Mouse (Mus musculus) limb, embryonic 12.5 days (tissue): ENCODE results near the gene Rprd1b. TPM values are rescaled to one million over a fixed set of nuclear protein-coding genes. Genes with fewer than 3 reads are reported as not detected.

Experiments
- ATAC-seq: fragments of 200-750 bp; cut with Nextera tagmentation; 2 replicates; pipeline ENCODE4 v1.8.0; 2017; ENCODE audit warnings: low read depth, moderate TSS enrichment; ENCODE audit not compliant: insufficient number of reproducible peaks, insufficient read depth, low FRiP score, low TSS enrichment
- H3K27ac ChIP-seq: fragments of 300-500 bp; sonication (generic); 2 replicates; pipeline ENCODE4 v1.5.1; 2016; ENCODE audit warnings: mild to moderate bottlenecking, moderate library complexity
- H3K27me3 ChIP-seq: fragments of 300-500 bp; sonication (generic); 2 replicates; pipeline ENCODE4 v1.6.1; 2016; ENCODE audit warnings: mild to moderate bottlenecking, moderate library complexity
- H3K36me3 ChIP-seq: fragments of 300-500 bp; sonication (generic); 2 replicates; pipeline ENCODE4 v1.6.1; 2016; ENCODE audit warnings: mild to moderate bottlenecking, moderate library complexity
- H3K4me1 ChIP-seq: fragments of 300-500 bp; sonication (generic); replicated peaks from 2 replicates; pipeline ENCODE4 v1.6.1; 2016
- H3K4me2 ChIP-seq: fragments of 300-500 bp; sonication (generic); 2 replicates; pipeline ENCODE4 v1.6.1; 2016; ENCODE audit warnings: mild to moderate bottlenecking, moderate library complexity
- H3K4me3 ChIP-seq: fragments of 300-500 bp; sonication (generic); replicated peaks from 2 replicates; pipeline ENCODE4 v1.5.1; 2016; ENCODE audit warnings: mild to moderate bottlenecking
- H3K9ac ChIP-seq: fragments of 300-500 bp; sonication (generic); replicated peaks from 2 replicates; pipeline ENCODE4 v1.6.1; 2016; ENCODE audit warnings: mild to moderate bottlenecking, moderate library complexity
- H3K9me3 ChIP-seq: fragments of 300-500 bp; sonication (generic); 2 replicates; pipeline ENCODE4 v1.6.1; 2016; ENCODE audit warnings: mild to moderate bottlenecking, moderate library complexity
- WGBS: fragments of 180-500 bp; shearing (Covaris S2); methylation state at CpG from one replicate; pipeline ENCODE4 v1.1.7; 2016; 5-methylcytosine and 5-hydroxymethylcytosine counted together
- polyA plus RNA-seq: library from polyadenylated mRNA; unstranded; fragments of >200 nt; fragmentation: Nextera tagmentation; extraction: Ambion mirVana; gene quantifications from 2 replicates; pipeline ENCODE4 v1.2.1, GENCODE M21; 2016

The Rprd1b gene
- polyA plus RNA-seq, 1 experiment from 2014 or later, result 57.1 TPM

- Histone ChIP-seq H3K9ac (no peak overlapping the region), H3K9me3 (no peaks in the 10 kb centered on the region), H3K36me3 (no peaks in the 10 kb centered on the region), H3K4me3 (no peak overlapping the region), H3K27ac (no peak overlapping the region), H3K4me2 (no peak overlapping the region), H3K27me3 (no peaks in the 10 kb centered on the region), H3K4me1 (no peaks in the 10 kb centered on the region; the same call in 1 of the 2 replicates)
- no peak for ATAC-seq
- 82% methylated on average over 4 of the region's 4 CpGs for WGBS
Observed at GRCm38 (mm10) chr2:158165776-158166175, 137.5 kb downstream of the Rprd1b start.

GRCm38 (mm10) chr2:158166628-158167027 is 138.3 kb downstream of the Rprd1b start:
- Histone ChIP-seq H3K4me3 (no peak overlapping the region), H3K27ac (no peak overlapping the region), H3K4me2 (no peak overlapping the region), H3K27me3 (no peaks in the 10 kb centered on the region), H3K36me3 (no peaks in the 10 kb centered on the region), H3K9me3 (no peaks in the 10 kb centered on the region), H3K9ac (no peak overlapping the region), H3K4me1 (no peaks in the 10 kb centered on the region; the same call in 1 of the 2 replicates)
- 81% methylated on average over 7 of the region's 7 CpGs for WGBS
- ATAC-seq, result no peak

- no peaks in the 10 kb centered on the region for H3K9me3 ChIP-seq
- no peaks in the 10 kb centered on the region; the same call in 1 of the 2 replicates for H3K4me1 ChIP-seq
- no peak overlapping the region for H3K4me3 ChIP-seq
- no peak overlapping the region for H3K27ac ChIP-seq
- no peak overlapping the region for H3K4me2 ChIP-seq
- WGBS, result 82% methylated on average over 9 of the region's 9 CpGs
- H3K9ac ChIP-seq, result no peak overlapping the region
- no peaks in the 10 kb centered on the region for H3K27me3 ChIP-seq
- no peaks in the 10 kb centered on the region for H3K36me3 ChIP-seq
- no peak for ATAC-seq
Observed at GRCm38 (mm10) chr2:158167496-158168205, 139.4 kb downstream of the Rprd1b start.

GRCm38 (mm10) chr2:158168741-158169211 is 140.5 kb downstream of the Rprd1b start:
- no peaks in the 10 kb centered on the region; the same call in 1 of the 2 replicates for H3K4me1 ChIP-seq
- H3K4me3 ChIP-seq, result no peak overlapping the region
- no peak overlapping the region for H3K4me2 ChIP-seq
- H3K36me3 ChIP-seq, result no peaks in the 10 kb centered on the region
- H3K9me3 ChIP-seq, result no peaks in the 10 kb centered on the region
- H3K27ac ChIP-seq, result no peak overlapping the region
- 71% methylated on average over 8 of the region's 8 CpGs for WGBS
- H3K27me3 ChIP-seq, result no peaks in the 10 kb centered on the region
- H3K9ac ChIP-seq, result no peak overlapping the region
- ATAC-seq, result no peak

- Histone ChIP-seq H3K27me3 (no peaks in the 10 kb centered on the region), H3K9ac (no peak overlapping the region), H3K4me2 (no peak overlapping the region), H3K4me1 (no peaks in the 10 kb centered on the region; the same call in 1 of the 2 replicates), H3K9me3 (no peaks in the 10 kb centered on the region), H3K27ac (no peak overlapping the region), H3K36me3 (no peaks in the 10 kb centered on the region), H3K4me3 (no peak overlapping the region)
- 73% methylated on average over 6 of the region's 6 CpGs for WGBS
- ATAC-seq, result no peak
Observed at GRCm38 (mm10) chr2:158169351-158169750, 141.1 kb downstream of the Rprd1b start.

- H3K4me2 ChIP-seq, result no peak overlapping the region
- no peaks in the 10 kb centered on the region; the same call in 1 of the 2 replicates for H3K4me1 ChIP-seq
- H3K4me3 ChIP-seq, result no peak overlapping the region
- H3K9me3 ChIP-seq, result no peaks in the 10 kb centered on the region
- ATAC-seq, result no peak
- H3K36me3 ChIP-seq, result no peaks in the 10 kb centered on the region
- no peak overlapping the region for H3K27ac ChIP-seq
- no peak overlapping the region for H3K9ac ChIP-seq
- 84% methylated on average over 7 of the region's 7 CpGs for WGBS
- no peaks in the 10 kb centered on the region for H3K27me3 ChIP-seq
Observed at GRCm38 (mm10) chr2:158169771-158170170, 141.5 kb downstream of the Rprd1b start.

- Histone ChIP-seq H3K4me2 (no peak overlapping the region), H3K4me1 (no peaks in the 10 kb centered on the region; the same call in 1 of the 2 replicates), H3K9ac (no peak overlapping the region), H3K27me3 (no peaks in the 10 kb centered on the region), H3K9me3 (no peaks in the 10 kb centered on the region), H3K36me3 (no peaks in the 10 kb centered on the region), H3K4me3 (no peak overlapping the region), H3K27ac (no peak overlapping the region)
- WGBS, result 89% methylated on average over 2 of the region's 2 CpGs
- no peak for ATAC-seq
Observed at GRCm38 (mm10) chr2:158170394-158170793, 142.1 kb downstream of the Rprd1b start.

- H3K36me3 ChIP-seq, result no peaks in the 10 kb centered on the region
- peaks cover 6% of the 10 kb centered on the region; the same call in 1 of the 2 replicates for H3K27me3 ChIP-seq
- no peaks in the 10 kb centered on the region for H3K9me3 ChIP-seq
- no peak overlapping the region for H3K4me3 ChIP-seq
- H3K4me2 ChIP-seq, result no peak overlapping the region
- H3K9ac ChIP-seq, result no peak overlapping the region
- no peak overlapping the region for H3K27ac ChIP-seq
- ATAC-seq, result no peak
- peaks cover 8% of the 10 kb centered on the region for H3K4me1 ChIP-seq
- WGBS, result 83% methylated on average over 5 of the region's 5 CpGs
Observed at GRCm38 (mm10) chr2:158174438-158174837, 146.1 kb downstream of the Rprd1b start.

- Histone ChIP-seq H3K4me2 (no peak overlapping the region), H3K4me1 (peaks cover 13% of the 10 kb centered on the region), H3K36me3 (no peaks in the 10 kb centered on the region), H3K27me3 (peaks cover 11% of the 10 kb centered on the region; the same call in 1 of the 2 replicates), H3K4me3 (no peak overlapping the region), H3K9me3 (no peaks in the 10 kb centered on the region), H3K27ac (no peak overlapping the region), H3K9ac (no peak overlapping the region)
- WGBS, result 83% methylated on average over 15 of the region's 15 CpGs
- no peak for ATAC-seq
Observed at GRCm38 (mm10) chr2:158174958-158175357, 146.7 kb downstream of the Rprd1b start.

- H3K27me3 ChIP-seq, result peaks cover 11% of the 10 kb centered on the region; the same call in 1 of the 2 replicates
- no peak for ATAC-seq
- no peak overlapping the region for H3K4me3 ChIP-seq
- 79% methylated on average over 3 of the region's 3 CpGs for WGBS
- H3K36me3 ChIP-seq, result no peaks in the 10 kb centered on the region
- H3K4me1 ChIP-seq, result peaks cover 13% of the 10 kb centered on the region
- H3K9ac ChIP-seq, result no peak overlapping the region
- no peak overlapping the region for H3K4me2 ChIP-seq
- H3K9me3 ChIP-seq, result no peaks in the 10 kb centered on the region
- H3K27ac ChIP-seq, result no peak overlapping the region
Observed at GRCm38 (mm10) chr2:158175433-158175832, 147.1 kb downstream of the Rprd1b start.

- Histone ChIP-seq H3K27ac (no peak overlapping the region), H3K4me2 (no peak overlapping the region), H3K9me3 (no peaks in the 10 kb centered on the region), H3K27me3 (peaks cover 11% of the 10 kb centered on the region; the same call in 1 of the 2 replicates), H3K4me1 (peaks cover 13% of the 10 kb centered on the region), H3K4me3 (no peak overlapping the region), H3K9ac (no peak overlapping the region), H3K36me3 (no peaks in the 10 kb centered on the region)
- no peak for ATAC-seq
- 88% methylated on average over 9 of the region's 9 CpGs for WGBS
Observed at GRCm38 (mm10) chr2:158176763-158177162, 148.5 kb downstream of the Rprd1b start.
